Mouse (Mus musculus) kidney, postnatal 4 days (tissue): ENCODE measurements around the gene Myof.

ENCODE experiments used
- DNase-seq, 2 experiments: peaks; one replicate each; pipeline ENCODE4 v3.0.0; 2021; ENCODE audit warnings: mixed read lengths in 2 of 2

Gene Myof

DNA sequence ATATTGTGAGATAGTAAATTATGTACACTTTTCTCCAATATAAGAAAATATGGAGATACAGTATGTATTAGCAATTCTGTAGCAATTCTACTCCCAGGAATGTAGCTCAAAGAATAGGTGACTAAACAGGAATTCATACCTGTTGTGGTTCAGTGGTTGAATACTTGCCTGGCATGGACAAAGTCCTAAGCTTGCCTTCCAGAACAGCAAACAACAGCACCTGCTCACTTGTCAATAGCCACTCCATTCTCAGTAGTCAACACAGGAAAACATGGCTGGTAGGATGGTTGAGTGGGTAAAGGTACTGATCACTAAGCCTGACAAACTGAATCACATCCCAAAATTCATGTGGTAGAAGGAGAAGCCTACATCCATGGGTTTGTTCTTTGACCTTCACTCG is 182.2 kb downstream of the Myof start:
- no peak for DNase-seq

GRCm38 (mm10) chr19:37860267-37860666 is 183.1 kb downstream of the Myof start:
- no peak for DNase-seq

GRCm38 (mm10) chr19:37858406-37859081 is 184.8 kb downstream of the Myof start:
- DNase-seq, result no peak

DNA sequence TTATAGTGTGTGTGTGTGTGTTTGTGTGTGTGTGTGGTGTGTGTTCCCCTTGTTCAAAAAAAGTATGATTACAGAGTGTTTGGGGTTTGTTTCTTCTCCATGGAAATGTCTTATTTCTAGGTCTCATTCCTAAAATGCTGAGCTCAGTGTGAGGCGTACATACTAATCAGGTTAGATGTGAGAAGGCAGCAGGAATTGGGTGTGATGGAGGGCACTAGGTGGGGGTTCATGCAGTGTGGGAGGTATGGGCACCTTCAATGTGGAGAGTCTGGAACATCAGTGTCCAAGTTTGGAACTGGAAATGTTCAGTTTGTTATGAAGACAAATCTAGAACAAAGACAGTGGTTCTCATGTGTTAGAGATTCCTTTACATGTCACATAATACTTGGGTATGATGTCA is 191.3 kb downstream of the Myof start:
- no peak for DNase-seq

- no peak for DNase-seq
Observed at GRCm38 (mm10) chr19:37851590-37852038, 191.8 kb downstream of the Myof start.
